Mouse (Mus musculus): ENCODE measurements around the gene Mettl2. TPM values are rescaled to one million over a fixed set of nuclear protein-coding genes. Genes with fewer than 3 reads are reported as not detected.

The Mettl2 gene
- polyA plus RNA-seq, 1 experiment from 2014 or later = 15.0 TPM

- Histone ChIP-seq H3K27me3 (ENCODE audit: control insufficient read depth, insufficient read depth, low read length) (no peaks in the 10 kb centered on the region), H3K27ac (replicated peaks) (peak overlapping the region; percentile 97), H3K9ac (ENCODE audit: low read length) (peak overlapping the region; percentile 100), H3K9me3 (ENCODE audit: control insufficient read depth, low read length) (no peaks in the 10 kb centered on the region), H3K4me1 (replicated peaks; ENCODE audit: control insufficient read depth, insufficient read depth) (0 out of 2 replicates have a peak, but pooled peaks cover 3% of the 10 kb centered on the region), H3K36me3 (ENCODE audit: control insufficient read depth, insufficient read depth, low read length) (peaks cover 7% of the 10 kb centered on the region; the same call in 1 of the 2 replicates), H3K4me2 (replicated peaks; ENCODE audit: low read depth) (peak overlapping the region; percentile 85), H3K4me3 (ENCODE audit: low read depth, low read length) (peak overlapping the region; percentile 96)
- 8% methylated on average over 64 of the region's 89 CpGs for WGBS
- ATAC-seq (ENCODE audit: low FRiP score, low TSS enrichment) = peak; percentile 58
- peak; percentile 53 for DNase-seq (ENCODE audit: low spot score)
- TF ChIP-seq EP300 (optimal IDR thresholded peaks at IDR 0.05) (no peak), CTCF (IDR thresholded peaks at IDR 0.05; ENCODE audit: low read depth) (no peak)
Observed at GRCm38 (mm10) chr11:105181689-105182460, 55.6 kb downstream of the Mettl2 start.

- Histone ChIP-seq H3K4me2 (replicated peaks; ENCODE audit: low read depth) (peak overlapping the region; percentile 85), H3K9ac (ENCODE audit: low read length) (peak overlapping the region; percentile 100), H3K9me3 (ENCODE audit: control insufficient read depth, low read length) (no peaks in the 10 kb centered on the region), H3K27me3 (ENCODE audit: control insufficient read depth, insufficient read depth, low read length) (no peaks in the 10 kb centered on the region), H3K27ac (replicated peaks) (peak overlapping the region; percentile 97), H3K36me3 (ENCODE audit: control insufficient read depth, insufficient read depth, low read length) (peaks cover 7% of the 10 kb centered on the region; the same call in 1 of the 2 replicates), H3K4me1 (replicated peaks; ENCODE audit: control insufficient read depth, insufficient read depth) (0 out of 2 replicates have a peak, but pooled peaks cover 3% of the 10 kb centered on the region), H3K4me3 (ENCODE audit: low read depth, low read length) (peak overlapping the region; percentile 96)
- TF ChIP-seq CTCF (IDR thresholded peaks at IDR 0.05; ENCODE audit: low read depth) = no peak
- no peak for TF ChIP-seq EP300 (optimal IDR thresholded peaks at IDR 0.05)
- ATAC-seq (ENCODE audit: low FRiP score, low TSS enrichment) (no peak), DNase-seq (ENCODE audit: low spot score) (no peak)
- 5% methylated on average over 4 of the region's 4 CpGs for WGBS
Observed at GRCm38 (mm10) chr11:105182461-105182855, 56.2 kb downstream of the Mettl2 start.

- no peak overlapping the region for H3K4me2 ChIP-seq (replicated peaks; ENCODE audit: low read depth)
- no peak for ATAC-seq (ENCODE audit: low FRiP score, low TSS enrichment)
- 0 out of 2 replicates have a peak, but pooled peaks cover 3% of the 10 kb centered on the region for H3K4me1 ChIP-seq (replicated peaks; ENCODE audit: control insufficient read depth, insufficient read depth)
Observed at GRCm38 (mm10) chr11:105184678-105185077, 58.5 kb downstream of the Mettl2 start.

More at GRCm38 (mm10) chr11:105184678-105185077, 58.5 kb downstream of the Mettl2 start:
- Histone ChIP-seq H3K36me3 (ENCODE audit: control insufficient read depth, insufficient read depth, low read length) (peaks cover 7% of the 10 kb centered on the region; the same call in 1 of the 2 replicates), H3K4me3 (ENCODE audit: low read depth, low read length) (no peak overlapping the region), H3K27me3 (ENCODE audit: control insufficient read depth, insufficient read depth, low read length) (no peaks in the 10 kb centered on the region), H3K9me3 (ENCODE audit: control insufficient read depth, low read length) (no peaks in the 10 kb centered on the region), H3K27ac (replicated peaks) (no peak overlapping the region), H3K9ac (ENCODE audit: low read length) (no peak overlapping the region)
- TF ChIP-seq EP300 (optimal IDR thresholded peaks at IDR 0.05) (no peak), CTCF (IDR thresholded peaks at IDR 0.05; ENCODE audit: low read depth) (peak; percentile 45)
- DNase-seq (ENCODE audit: low spot score) = no peak
- 93% methylated on average over 3 of the region's 3 CpGs for WGBS

Other genes with a start within 250 kb of the Mettl2 start
- gene Efcab3, start 62.8 kb upstream of the Mettl2 start, polyA plus RNA-seq (2015; fragmentation: Nextera tagmentation; extraction: Ambion mirVana) = 0.12 TPM in 1 of 2 replicates, not detected in the other
- not detected in 2 replicates for gene Gm10842, start 20.5 kb downstream of the Mettl2 start, polyA plus RNA-seq (2015; fragmentation: Nextera tagmentation; extraction: Ambion mirVana)
- gene Tlk2, start 52.4 kb downstream of the Mettl2 start, polyA plus RNA-seq (2015; fragmentation: Nextera tagmentation; extraction: Ambion mirVana) = 7.4 and 8.4 TPM in 2 replicates
- 2.9 and 3.7 TPM in 2 replicates for gene Mrc2, start 166.2 kb downstream of the Mettl2 start, polyA plus RNA-seq (2015; fragmentation: Nextera tagmentation; extraction: Ambion mirVana)

Data from stomach, postnatal 0 days (tissue).